Mouse (Mus musculus) cerebellum, adult 2 months (tissue): ENCODE measurements at regions not wholly inside any gene's neighbourhood (a gene's known extent, or its start where the extent isn't known, plus 50 kb on each side); places are given as distances from the start of the nearest gene placed in this dataset.

Source experiments
- DNase-seq, 2 experiments: peaks; one replicate each; pipeline ENCODE4 v3.0.0; 2021
- H3K27ac ChIP-seq: fragments of 200-500 bp; 2 replicates; pipeline ENCODE4 v1.5.1; 2012; ENCODE audit warnings: low read length, control low read depth, inconsistent platforms; ENCODE audit not compliant: insufficient read depth
- H3K27me3 ChIP-seq: fragments of 200-500 bp; 2 replicates; pipeline ENCODE4 v1.6.1; 2012; ENCODE audit warnings: inconsistent platforms, mild to moderate bottlenecking, low read length, moderate library complexity; ENCODE audit not compliant: control insufficient read depth, insufficient read depth
- H3K4me1 ChIP-seq: fragments of 200-500 bp; 2 replicates; pipeline ENCODE4 v1.6.1; 2011; ENCODE audit warnings: low read length; ENCODE audit not compliant: control insufficient read depth, insufficient read depth
- H3K4me3 ChIP-seq: fragments of 200-500 bp; replicated peaks from 2 replicates; pipeline ENCODE3; 2011; ENCODE audit warnings: mild to moderate bottlenecking, low read depth, low read length, control low read depth; ENCODE audit not compliant: insufficient read depth
- CTCF ChIP-seq: fragments of 200-500 bp; IDR thresholded peaks from 2 replicates; pipeline ENCODE4 v1.5.1; 2011; ENCODE audit warnings: low read depth, mild to moderate bottlenecking, control low read depth, low read length, moderate library complexity, borderline replicate concordance; ENCODE audit not compliant: insufficient read depth
- POLR2A ChIP-seq: fragments of 200-500 bp; IDR thresholded peaks from 2 replicates; pipeline ENCODE4 v1.6.1; 2011; ENCODE audit warnings: low read length, control low read depth, borderline replicate concordance; ENCODE audit not compliant: insufficient read depth
- WGBS: fragments of 180-500 bp; shearing (Covaris S2); methylation state at CpG from one replicate; pipeline ENCODE4 v1.1.7; 2018; 5-methylcytosine and 5-hydroxymethylcytosine counted together

- no peak for TF ChIP-seq POLR2A
- TF ChIP-seq CTCF, result no peak
Measured at GRCm38 (mm10) chr1:23674357-23674756, 87.2 kb upstream of the B3gat2 start.

DNA sequence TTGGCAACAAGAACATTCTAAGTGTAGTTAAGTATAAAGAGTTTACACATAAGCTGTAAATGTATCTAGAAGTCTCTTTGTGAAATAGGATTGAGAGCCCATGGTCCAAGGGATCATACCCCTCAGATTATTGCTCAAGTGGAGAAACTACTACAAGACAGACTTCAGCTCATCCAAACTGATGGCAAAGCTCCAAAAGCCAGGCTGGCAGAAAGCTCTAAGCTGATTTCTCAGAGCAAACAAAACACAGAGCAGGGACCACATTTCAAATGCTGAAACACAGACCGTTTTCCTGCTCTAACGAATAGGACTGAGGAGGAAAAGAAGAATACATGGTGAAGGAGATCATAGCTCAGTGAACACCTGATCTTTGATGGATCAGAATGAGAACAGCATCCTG is 85.3 kb upstream of the B3gat2 start:
- peak in 1 of 2 experiments; percentile 26 for DNase-seq
- Histone ChIP-seq H3K27ac (no peak overlapping the region), H3K27me3 (no peaks in the 10 kb centered on the region), H3K4me1 (no peaks in the 10 kb centered on the region), H3K4me3 (no peak overlapping the region)
- no peak for TF ChIP-seq POLR2A
- no peak for TF ChIP-seq CTCF
- WGBS, result 31% methylated on average over 2 of the region's 2 CpGs

More at GRCm38 (mm10) chr1:23674357-23674756, 87.2 kb upstream of the B3gat2 start:
- H3K4me3 ChIP-seq, result no peak overlapping the region
- H3K27ac ChIP-seq, result no peak overlapping the region
- WGBS, result 93% methylated on average over 6 of the region's 6 CpGs
- H3K4me1 ChIP-seq, result peaks cover 3% of the 10 kb centered on the region; the same call in 1 of the 2 replicates
- no peaks in the 10 kb centered on the region for H3K27me3 ChIP-seq
- no peak for DNase-seq

DNA sequence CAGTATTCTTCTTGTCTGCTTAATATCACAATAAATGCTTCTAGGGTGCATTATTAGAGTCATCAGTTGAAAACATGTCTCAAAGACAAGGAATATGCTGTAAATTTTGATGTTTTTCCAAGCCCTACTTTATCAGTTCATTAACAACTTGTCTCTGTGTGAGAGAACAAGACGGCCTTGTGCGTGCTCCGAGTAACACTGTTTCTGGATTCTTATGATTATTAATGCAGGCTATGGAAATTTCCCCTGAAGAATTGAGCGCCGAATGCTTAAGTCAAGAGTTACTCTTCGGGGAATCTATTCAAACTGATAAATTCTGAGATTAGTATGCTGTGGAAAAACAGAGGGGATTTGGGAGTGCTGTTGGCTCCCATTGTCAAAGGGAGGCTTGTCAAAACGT is 72.2 kb upstream of the B3gat2 start:
- DNase-seq, result no peak
- WGBS, result 75% methylated on average over 7 of the region's 7 CpGs
- TF ChIP-seq CTCF (no peak), POLR2A (no peak)
- Histone ChIP-seq H3K27ac (no peak overlapping the region), H3K27me3 (no peaks in the 10 kb centered on the region), H3K4me3 (no peak overlapping the region), H3K4me1 (no peaks in the 10 kb centered on the region)

- Histone ChIP-seq H3K27ac (no peak overlapping the region), H3K4me3 (no peak overlapping the region), H3K4me1 (no peaks in the 10 kb centered on the region), H3K27me3 (no peaks in the 10 kb centered on the region)
- 22% methylated on average over 6 of the region's 6 CpGs for WGBS
- DNase-seq, result peak; percentile 66 to 73
- TF ChIP-seq CTCF (peak; percentile 72), POLR2A (no peak)
Measured at GRCm38 (mm10) chr1:23705489-23705888, 56.1 kb upstream of the B3gat2 start.

GRCm38 (mm10) chr1:23706450-23706849 is 55.1 kb upstream of the B3gat2 start:
- Histone ChIP-seq H3K27ac (no peak overlapping the region), H3K4me1 (no peaks in the 10 kb centered on the region), H3K27me3 (no peaks in the 10 kb centered on the region), H3K4me3 (no peak overlapping the region)
- TF ChIP-seq POLR2A (no peak), CTCF (no peak)
- DNase-seq, result no peak
- WGBS, result 45% methylated on average over 4 of the region's 4 CpGs
